Comparison of ENCODE assay signal across 13 mouse cellular contexts in the genomic region with DNA sequence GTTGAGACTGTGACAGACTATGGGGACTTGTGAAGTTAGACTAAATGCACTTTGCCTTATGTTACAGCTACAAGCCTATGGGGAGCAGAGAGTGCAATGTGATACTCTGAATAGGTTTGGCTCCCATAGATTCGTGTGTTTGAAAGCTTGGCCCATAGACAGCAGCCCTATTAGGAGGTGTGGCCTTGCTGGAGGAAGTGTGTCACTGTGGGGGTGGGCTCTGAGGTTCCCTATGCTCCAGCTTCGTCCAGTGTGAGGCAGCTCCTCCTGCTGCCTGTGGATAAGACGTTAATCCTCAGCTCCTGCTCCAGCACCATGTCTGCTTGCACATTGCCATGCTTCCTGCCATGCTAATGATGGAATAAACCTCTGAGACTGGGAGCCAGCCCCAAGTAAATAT. TPM values are rescaled to one million over a fixed set of nuclear protein-coding genes. Genes with fewer than 3 reads are reported as not detected.
DNase-seq lines count a peak whose midpoint lies in the region; ATAC-seq lines count a peak whose summit lies in the region.
"Had no signal": no experiment of that assay in that cellular context is flagged by ENCODE, and none has a peak within 500 bp of the region (broad histone marks: within the 10 kb centered on the region; RNA-seq: fewer than 3 reads in every experiment).

No protein-coding gene starts in this region.

- ATAC-seq in lung, embryonic 15.5 days (ENCODE audit: borderline replicate concordance, extremely low read depth, low FRiP score, low TSS enrichment): peak; percentile 49; the same call in 1 of the 2 replicates
- peak; percentile 65 for ATAC-seq in granulocyte monocyte progenitor cell, adult 5-6 weeks (replicated peaks; ENCODE audit: poor library complexity, severe bottlenecking)
- ATAC-seq in megakaryocyte-erythroid progenitor cell, adult 5-6 weeks (replicated peaks; ENCODE audit: low FRiP score, low TSS enrichment, poor library complexity, severe bottlenecking): 0 out of 2 replicates have a peak, but pooled peaks have one; percentile 37

- 9% methylated on average over 3 of the region's 3 CpGs for WGBS in lung, embryonic 15.5 days

- H3K4me1 ChIP-seq in lung, embryonic 15.5 days: peaks cover 12% of the 10 kb centered on the region

- no peak overlapping the region for H3K4me2 ChIP-seq in lung, embryonic 15.5 days

- H3K4me3 ChIP-seq in lung, embryonic 15.5 days: no peak overlapping the region

- H3K27ac ChIP-seq in lung, embryonic 15.5 days: no peak overlapping the region

- H3K27me3 ChIP-seq in lung, embryonic 15.5 days: no peaks in the 10 kb centered on the region

- no peak for DNase-seq in lung, postnatal 10 days
- peak; percentile 25 for DNase-seq in ZHBTc4 (ENCODE audit: low read depth, low spot score)
- no peak for DNase-seq in layer of hippocampus, postnatal 25 days (ENCODE audit: extremely low spot score in 1 of 2, low spot score in 1 of 2)
- DNase-seq in gastrocnemius, postnatal 4 days (ENCODE audit: low spot score in 2 of 2): no peak
- DNase-seq: adrenal gland, postnatal 36 days; cerebellum, adult 9-10 months; gastrocnemius, postnatal 14 days; kidney, adult 18-20 months; right cerebral cortex, postnatal 4 days; thymus, adult 18-20 months had no signal

- no peak overlapping the region for H3K9ac ChIP-seq in lung, embryonic 15.5 days

- H3K36me3 ChIP-seq in lung, embryonic 15.5 days: no peaks in the 10 kb centered on the region

- no peaks in the 10 kb centered on the region for H3K9me3 ChIP-seq in lung, embryonic 15.5 days

RNA-seq across cellular contexts. Expression of a gene that starts 12.1 kb away (rescaled TPM):
- 56.2 and 57.3 TPM in 2 replicates for polyA plus RNA-seq in lung, embryonic 15.5 days (2015; fragmentation: Nextera tagmentation; extraction: Ambion mirVana)
- 44.7 and 52.8 TPM in 2 replicates for total RNA-seq in granulocyte monocyte progenitor cell, adult 5-6 weeks (2014; fragmentation: Nextera tagmentation)
- total RNA-seq in granulocyte monocyte progenitor cell, adult 5-6 weeks (2017): 87.6 and 100 TPM in 2 replicates
- 50.1 and 50.6 TPM in 2 replicates for total RNA-seq in megakaryocyte-erythroid progenitor cell, adult 5-6 weeks (2014; fragmentation: Nextera tagmentation)
- 74.5 and 88.2 TPM in 2 replicates for total RNA-seq in megakaryocyte-erythroid progenitor cell, adult 5-6 weeks (2017)
- 10 to 100 TPM; 71.0 to 78.5 TPM for total RNA-seq in layer of hippocampus, postnatal 25 days (2021)
- 10 to 100 TPM; 63.2 to 72.8 TPM for total RNA-seq in gastrocnemius, postnatal 4 days (2021)

RNA-seq across cellular contexts. Expression of a gene that starts 34.2 kb away (rescaled TPM):
- 23.4 and 25.6 TPM in 2 replicates for polyA plus RNA-seq in lung, embryonic 15.5 days (2015; fragmentation: Nextera tagmentation; extraction: Ambion mirVana)
- total RNA-seq in granulocyte monocyte progenitor cell, adult 5-6 weeks (2014; fragmentation: Nextera tagmentation): 53.5 and 71.9 TPM in 2 replicates
- total RNA-seq in granulocyte monocyte progenitor cell, adult 5-6 weeks (2017): 20.5 and 25.7 TPM in 2 replicates
- 61.8 and 71.5 TPM in 2 replicates for total RNA-seq in megakaryocyte-erythroid progenitor cell, adult 5-6 weeks (2014; fragmentation: Nextera tagmentation)
- 37.3 and 55.5 TPM in 2 replicates for total RNA-seq in megakaryocyte-erythroid progenitor cell, adult 5-6 weeks (2017)
- 10 to 100 TPM; 58.1 to 70.0 TPM for total RNA-seq in layer of hippocampus, postnatal 25 days (2021)
- 10 to 100 TPM; 30.4 to 36.9 TPM for total RNA-seq in gastrocnemius, postnatal 4 days (2021)
